26 mouse cellular contexts compared by ENCODE assay signal in the genomic region with DNA sequence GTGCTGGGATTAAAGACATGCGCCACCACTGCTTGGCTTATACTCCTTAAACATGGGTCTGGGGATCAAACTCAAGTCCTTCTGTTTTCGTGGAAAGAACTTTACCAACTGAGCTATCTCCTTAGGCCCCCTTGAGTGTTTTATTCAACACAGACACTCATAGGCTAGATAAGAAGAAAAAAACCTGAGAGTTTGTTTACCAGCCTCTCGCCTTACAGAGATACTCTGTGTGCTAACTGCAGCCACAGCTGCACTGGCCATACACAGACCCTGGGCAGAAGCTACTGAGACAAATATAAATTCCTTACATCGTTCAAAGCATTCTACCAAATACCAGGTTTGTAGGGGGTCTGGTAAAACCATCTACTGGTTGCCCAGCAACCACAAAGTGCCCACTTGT. TPM values are rescaled to one million over a fixed set of nuclear protein-coding genes. Genes with fewer than 3 reads are reported as not detected.
A peak's percentile ranks its signal among the peaks of the same experiment; 100 is the strongest.
DNase-seq lines count a peak whose midpoint lies in the region; ATAC-seq and TF ChIP-seq lines count a peak whose summit lies in the region.
"Had no signal": no experiment of that assay in that cellular context is flagged by ENCODE, and none has a peak within 500 bp of the region (broad histone marks: within the 10 kb centered on the region; RNA-seq: fewer than 3 reads in every experiment).

No protein-coding gene starts in this region.

- no peak overlapping the region for H3K4me2 ChIP-seq in heart, embryonic 13.5 days
- H3K4me2 ChIP-seq in lung, embryonic 14.5 days = no peak overlapping the region
- no peak overlapping the region for H3K4me2 ChIP-seq in liver, embryonic 14.5 days (ENCODE audit: low read depth)
- H3K4me2 ChIP-seq: embryonic facial prominence, embryonic 12.5 days; embryonic facial prominence, embryonic 15.5 days; hindbrain, embryonic 13.5 days had no signal

- no peak for TF ChIP-seq CTCF in lung, embryonic 14.5 days (IDR thresholded peaks at IDR 0.05; ENCODE audit: low read depth)
- TF ChIP-seq CTCF in liver, embryonic 14.5 days (IDR thresholded peaks at IDR 0.05; ENCODE audit: low read depth) = no peak
- no peak for TF ChIP-seq CTCF in left cerebral cortex, adult 2 months (IDR thresholded peaks at IDR 0.05)

- intact Hi-C loops in heart, postnatal 14 days (cut with DNase I) = no loop called here
- intact Hi-C loops in left cerebral cortex, adult 2 months (cut with DNase I) = no loop called here

- ATAC-seq in heart, embryonic 13.5 days (ENCODE audit: extremely low read depth, insufficient number of reproducible peaks, low FRiP score, low TSS enrichment) = no peak
- no peak for ATAC-seq in lung, embryonic 14.5 days (ENCODE audit: insufficient read depth)
- ATAC-seq in liver, embryonic 14.5 days (ENCODE audit: insufficient read depth) = 0 out of 2 replicates have a peak, but pooled peaks have one; percentile 43
- ATAC-seq: forebrain, embryonic 14.5 days; forebrain, postnatal 0 days; hindbrain, embryonic 16.5 days; Patski had no signal

- H3K4me3 ChIP-seq in heart, embryonic 13.5 days = no peak overlapping the region
- H3K4me3 ChIP-seq in lung, embryonic 14.5 days (ENCODE audit: low read depth, low read length) = no peak overlapping the region
- H3K4me3 ChIP-seq in liver, embryonic 14.5 days (ENCODE audit: insufficient read depth in 1 of 2, low read depth in 2 of 2, low read length in 2 of 2) = no peak overlapping the region
- H3K4me3 ChIP-seq in left cerebral cortex, adult 2 months = no peak overlapping the region
- H3K4me3 ChIP-seq: embryonic facial prominence, embryonic 12.5 days; embryonic facial prominence, embryonic 15.5 days; gastrocnemius, adult 2 months; hindbrain, embryonic 10.5 days; hindbrain, embryonic 13.5 days had no signal

- no peak for TF ChIP-seq EP300 in liver, embryonic 14.5 days (IDR thresholded peaks at IDR 0.05; ENCODE audit: low read depth)

- peaks cover 56% of the 10 kb centered on the region for H3K4me1 ChIP-seq in heart, embryonic 13.5 days
- H3K4me1 ChIP-seq in lung, embryonic 14.5 days (ENCODE audit: insufficient read depth) = no peaks in the 10 kb centered on the region
- peaks cover 3% of the 10 kb centered on the region in 2 experiments; a peak in 2 of 4 replicates for H3K4me1 ChIP-seq in liver, embryonic 14.5 days (replicated peaks; ENCODE audit: control insufficient read depth in 2 of 2, insufficient read depth in 2 of 2, low read length in 1 of 2)
- H3K4me1 ChIP-seq: embryonic facial prominence, embryonic 12.5 days had no signal

- DNase-seq in heart, postnatal 14 days = no peak
- peak; percentile 8 for DNase-seq in lung, embryonic 14.5 days
- no peak for DNase-seq in lung, postnatal 25 days (ENCODE audit: low spot score)
- DNase-seq in liver, embryonic 14.5 days (ENCODE audit: low read depth in 3 of 3, low spot score in 3 of 3) = no peak
- no peak for DNase-seq in left cerebral cortex, adult 2 months (ENCODE audit: extremely low spot score in 1 of 2, low spot score in 2 of 2)
- DNase-seq: adrenal gland, postnatal 10 days; adrenal gland, postnatal 36 days; B cell, adult 2 months; cerebellum, adult 18-20 months; cerebellum, adult 9-10 months; cerebellum, postnatal 14 days; forebrain, postnatal 0 days; gastrocnemius, adult 2 months; gastrocnemius, postnatal 14 days; heart, adult 11 months; heart, postnatal 36 days had no signal

- H3K36me3 ChIP-seq in heart, embryonic 13.5 days = peaks cover 12% of the 10 kb centered on the region
- no peaks in the 10 kb centered on the region for H3K36me3 ChIP-seq in lung, embryonic 14.5 days (ENCODE audit: insufficient read depth)
- H3K36me3 ChIP-seq in liver, embryonic 14.5 days (replicated peaks; ENCODE audit: control insufficient read depth, insufficient read depth, low read depth) = no peaks in the 10 kb centered on the region
- H3K36me3 ChIP-seq: embryonic facial prominence, embryonic 12.5 days; hindbrain, embryonic 10.5 days had no signal

- peak overlapping the region; percentile 28; the same call in 1 of the 2 replicates for H3K27ac ChIP-seq in heart, embryonic 13.5 days (replicated peaks)
- no peak overlapping the region for H3K27ac ChIP-seq in lung, embryonic 14.5 days (ENCODE audit: low read depth)
- H3K27ac ChIP-seq in liver, embryonic 14.5 days = no peak overlapping the region
- H3K27ac ChIP-seq in left cerebral cortex, adult 2 months = no peak overlapping the region
- H3K27ac ChIP-seq: embryonic facial prominence, embryonic 12.5 days; embryonic facial prominence, embryonic 15.5 days; gastrocnemius, adult 2 months; hindbrain, embryonic 10.5 days; hindbrain, embryonic 13.5 days had no signal

- no peaks in the 10 kb centered on the region for H3K9me3 ChIP-seq in heart, embryonic 13.5 days
- no peaks in the 10 kb centered on the region for H3K9me3 ChIP-seq in lung, embryonic 14.5 days (ENCODE audit: low read depth, low read length)
- no peaks in the 10 kb centered on the region for H3K9me3 ChIP-seq in liver, embryonic 14.5 days (ENCODE audit: control insufficient read depth, low read length)
- H3K9me3 ChIP-seq: embryonic facial prominence, embryonic 12.5 days; embryonic facial prominence, embryonic 15.5 days; G1E; hindbrain, embryonic 10.5 days; hindbrain, embryonic 13.5 days had no signal

- no peaks in the 10 kb centered on the region for H3K27me3 ChIP-seq in heart, embryonic 13.5 days (replicated peaks)
- no peaks in the 10 kb centered on the region for H3K27me3 ChIP-seq in lung, embryonic 14.5 days (ENCODE audit: insufficient read depth, low read length)
- no peaks in the 10 kb centered on the region for H3K27me3 ChIP-seq in liver, embryonic 14.5 days (ENCODE audit: control insufficient read depth, insufficient read depth, low read length)
- H3K27me3 ChIP-seq: CH12.LX; embryonic facial prominence, embryonic 12.5 days; embryonic facial prominence, embryonic 15.5 days; hindbrain, embryonic 13.5 days; Patski had no signal

- H3K9ac ChIP-seq in heart, embryonic 13.5 days = no peak overlapping the region
- H3K9ac ChIP-seq in lung, embryonic 14.5 days = no peak overlapping the region
- no peak overlapping the region for H3K9ac ChIP-seq in liver, embryonic 14.5 days (replicated peaks)
- H3K9ac ChIP-seq: embryonic facial prominence, embryonic 12.5 days; embryonic facial prominence, embryonic 15.5 days; forebrain, postnatal 0 days; hindbrain, embryonic 13.5 days had no signal

- WGBS in heart, embryonic 13.5 days = 33% methylated on average over 4 of the region's 4 CpGs
- WGBS in lung, embryonic 14.5 days = 31% methylated on average over 4 of the region's 4 CpGs
- WGBS in liver, embryonic 14.5 days (ENCODE audit: insufficient replicate concordance) = 39% methylated on average over 4 of the region's 4 CpGs

RNA-seq across cellular contexts. Expression of gene Gmpr, which starts 51.1 kb away (rescaled TPM):
- 179 and 199 TPM in 2 replicates for polyA plus RNA-seq in heart, embryonic 13.5 days (2015; fragmentation: Nextera tagmentation; extraction: Ambion mirVana)
- 100 to 1,000 TPM; 166 to 175 TPM for total RNA-seq in heart, postnatal 14 days (2021)
- 22.9 and 25.3 TPM in 2 replicates for polyA plus RNA-seq in lung, embryonic 14.5 days (2014; fragmentation: Nextera tagmentation; extraction: Ambion mirVana)
- polyA plus RNA-seq in liver, embryonic 14.5 days (2012; rRNA removed) = 116 and 155 TPM in 2 replicates
- 295 and 311 TPM in 2 replicates for polyA plus RNA-seq in liver, embryonic 14.5 days (2014; fragmentation: Nextera tagmentation; extraction: Ambion mirVana)
- total RNA-seq in left cerebral cortex, adult 2 months (2021) = 10 to 100 TPM; 46.0 to 50.6 TPM
